Comparison of ENCODE assay signal across 28 mouse cellular contexts in genomic region chr13:105008891-105009290, GRCm38 (mm10). TPM values are rescaled to one million over a fixed set of nuclear protein-coding genes. Genes with fewer than 3 reads are reported as not detected.
"Had no signal": no experiment of that assay in that cellular context is flagged by ENCODE, and none has a peak within 500 bp of the region (broad histone marks: within the 10 kb centered on the region; RNA-seq: fewer than 3 reads in every experiment).

No protein-coding gene starts in this region.

- H3K36me3 ChIP-seq: embryonic facial prominence, embryonic 10.5 days; embryonic facial prominence, embryonic 12.5 days; embryonic facial prominence, embryonic 13.5 days; embryonic facial prominence, embryonic 15.5 days; forebrain, embryonic 10.5 days; forebrain, embryonic 12.5 days; forebrain, embryonic 15.5 days had no signal

- ATAC-seq: forebrain, embryonic 13.5 days; forebrain, embryonic 14.5 days; forebrain, embryonic 15.5 days; forebrain, embryonic 16.5 days; forebrain, postnatal 0 days had no signal

- H3K9me3 ChIP-seq: embryonic facial prominence, embryonic 10.5 days; embryonic facial prominence, embryonic 12.5 days; embryonic facial prominence, embryonic 13.5 days; embryonic facial prominence, embryonic 15.5 days; forebrain, embryonic 10.5 days; forebrain, embryonic 12.5 days; forebrain, embryonic 13.5 days; forebrain, embryonic 15.5 days had no signal

- H3K4me1 ChIP-seq: embryonic facial prominence, embryonic 10.5 days; embryonic facial prominence, embryonic 12.5 days; embryonic facial prominence, embryonic 13.5 days; embryonic facial prominence, embryonic 15.5 days; forebrain, embryonic 10.5 days; forebrain, embryonic 12.5 days; forebrain, embryonic 13.5 days; forebrain, embryonic 15.5 days had no signal

- DNase-seq: cerebellum, adult 8-10 months; cerebellum, adult 9-10 months; cerebellum, adult 9-11 months; cerebellum, postnatal 10 days; cerebellum, postnatal 14 days; cerebellum, postnatal 25 days; cerebellum, postnatal 36 days; embryo, embryonic 11 days; forebrain, postnatal 0 days; gastrocnemius, adult 2 months; gastrocnemius, postnatal 10 days; gastrocnemius, postnatal 14 days; gastrocnemius, postnatal 25 days; gastrocnemius, postnatal 36 days; heart, adult 11 months; heart, adult 18-20 months; heart, adult 2 months had no signal

- H3K9ac ChIP-seq: embryonic facial prominence, embryonic 12.5 days; embryonic facial prominence, embryonic 13.5 days; embryonic facial prominence, embryonic 15.5 days; forebrain, embryonic 12.5 days; forebrain, embryonic 13.5 days; forebrain, embryonic 15.5 days; forebrain, postnatal 0 days had no signal

- H3K4me3 ChIP-seq: embryonic facial prominence, embryonic 10.5 days; embryonic facial prominence, embryonic 12.5 days; embryonic facial prominence, embryonic 13.5 days; embryonic facial prominence, embryonic 15.5 days; erythroblast, embryonic 14.5 days; forebrain, embryonic 10.5 days; forebrain, embryonic 12.5 days; forebrain, embryonic 13.5 days; forebrain, embryonic 15.5 days; gastrocnemius, adult 2 months; heart, adult 2 months had no signal

- H3K27ac ChIP-seq: embryonic facial prominence, embryonic 10.5 days; embryonic facial prominence, embryonic 12.5 days; embryonic facial prominence, embryonic 13.5 days; embryonic facial prominence, embryonic 15.5 days; forebrain, embryonic 10.5 days; forebrain, embryonic 12.5 days; forebrain, embryonic 13.5 days; forebrain, embryonic 15.5 days; gastrocnemius, adult 2 months; heart, adult 2 months had no signal

- H3K4me2 ChIP-seq: embryonic facial prominence, embryonic 12.5 days; embryonic facial prominence, embryonic 13.5 days; embryonic facial prominence, embryonic 15.5 days; forebrain, embryonic 12.5 days; forebrain, embryonic 13.5 days; forebrain, embryonic 15.5 days had no signal

- H3K27me3 ChIP-seq: embryonic facial prominence, embryonic 12.5 days; embryonic facial prominence, embryonic 13.5 days; embryonic facial prominence, embryonic 15.5 days; forebrain, embryonic 12.5 days; forebrain, embryonic 13.5 days; forebrain, embryonic 15.5 days had no signal

RNA-seq across cellular contexts. Expression of gene Rgs7bp, which starts 45.8 kb away (rescaled TPM):
- polyA plus RNA-seq: erythroblast, embryonic 14.5 days had no signal
